Comparison of ENCODE assay signal across 18 mouse cellular contexts in genomic region chr3:82759946-82760345, GRCm38 (mm10).
"Had no signal": no experiment of that assay in that cellular context is flagged by ENCODE, and none has a peak within 500 bp of the region (broad histone marks: within the 10 kb centered on the region; RNA-seq: fewer than 3 reads in every experiment).

No protein-coding gene starts in this region.

- H3K27ac ChIP-seq: lung, embryonic 15.5 days; macrophage; midbrain, embryonic 13.5 days; midbrain, embryonic 15.5 days; neural tube, embryonic 12.5 days; stomach, embryonic 15.5 days; stomach, postnatal 0 days had no signal

- H3K4me1 ChIP-seq: lung, embryonic 15.5 days; midbrain, embryonic 13.5 days; midbrain, embryonic 15.5 days; neural tube, embryonic 12.5 days; stomach, embryonic 15.5 days had no signal

- H3K4me3 ChIP-seq: lung, embryonic 15.5 days; megakaryocyte, embryonic 14.5 days; midbrain, embryonic 13.5 days; midbrain, embryonic 15.5 days; neural tube, embryonic 12.5 days; stomach, embryonic 15.5 days had no signal

- H3K9ac ChIP-seq: liver, postnatal 0 days; lung, embryonic 15.5 days; midbrain, embryonic 13.5 days; midbrain, embryonic 15.5 days; neural tube, embryonic 12.5 days; stomach, embryonic 15.5 days had no signal

- H3K36me3 ChIP-seq: lung, embryonic 15.5 days; midbrain, embryonic 13.5 days; midbrain, embryonic 15.5 days; neural tube, embryonic 12.5 days; stomach, embryonic 15.5 days had no signal

- ATAC-seq: liver, postnatal 0 days; lung, postnatal 0 days; midbrain, embryonic 13.5 days; midbrain, embryonic 15.5 days had no signal

- H3K4me2 ChIP-seq: lung, embryonic 15.5 days; midbrain, embryonic 11.5 days; midbrain, embryonic 13.5 days; midbrain, embryonic 15.5 days; neural tube, embryonic 12.5 days; stomach, embryonic 15.5 days had no signal

- H3K9me3 ChIP-seq: lung, embryonic 15.5 days; megakaryocyte, embryonic 14.5 days; midbrain, embryonic 13.5 days; midbrain, embryonic 15.5 days; neural tube, embryonic 12.5 days; stomach, embryonic 15.5 days had no signal

- H3K27me3 ChIP-seq: lung, embryonic 15.5 days; megakaryocyte, embryonic 14.5 days; midbrain, embryonic 13.5 days; midbrain, embryonic 15.5 days; neural tube, embryonic 12.5 days; stomach, embryonic 15.5 days had no signal

- DNase-seq: liver, postnatal 0 days; lung, adult 2 months; lung, postnatal 14 days; lung, postnatal 36 days; right cerebral cortex, postnatal 14 days; thymus, adult 2 months; thymus, postnatal 25 days; thymus, postnatal 4 days had no signal
